Mouse (Mus musculus) splenic B cell, adult 2 months (primary cell): ENCODE data around the gene 4933402J07Rik.

ENCODE experiments used
- DNase-seq: peaks from one replicate; pipeline ENCODE4 v3.0.0-alpha.2; 2011; ENCODE audit warnings: low read depth, low spot score
- H3K27me3 ChIP-seq: 2 replicates; pipeline ENCODE4 v1.6.1; 2012; ENCODE audit warnings: mild to moderate bottlenecking, low read length, moderate library complexity, mixed read lengths; ENCODE audit not compliant: control insufficient read depth, poor library complexity, insufficient read depth, severe bottlenecking
- H3K36me3 ChIP-seq: 2 replicates; pipeline ENCODE4 v1.6.1; 2012; ENCODE audit warnings: mild to moderate bottlenecking, low read length, moderate library complexity, mixed read lengths; ENCODE audit not compliant: control insufficient read depth, poor library complexity, insufficient read depth, severe bottlenecking

Gene 4933402J07Rik

GRCm38 (mm10) chr8:87594272-87594671 lies 30.6 kb downstream of the 4933402J07Rik start:
- H3K27me3 ChIP-seq: no peaks in the 10 kb centered on the region
- no peaks in the 10 kb centered on the region for H3K36me3 ChIP-seq
- DNase-seq: peak; percentile 67

- no peak for DNase-seq
- H3K36me3 ChIP-seq: no peaks in the 10 kb centered on the region
- H3K27me3 ChIP-seq: no peaks in the 10 kb centered on the region
These were observed 39.1 kb downstream of the 4933402J07Rik start for GRCm38 (mm10) chr8:87602731-87603130.

- Histone ChIP-seq H3K36me3 (no peaks in the 10 kb centered on the region), H3K27me3 (no peaks in the 10 kb centered on the region)
- DNase-seq: no peak
These were observed 45.5 kb downstream of the 4933402J07Rik start for GRCm38 (mm10) chr8:87609110-87609509.

GRCm38 (mm10) chr8:87609651-87610192 lies 46.1 kb downstream of the 4933402J07Rik start:
- no peaks in the 10 kb centered on the region for H3K27me3 ChIP-seq
- DNase-seq: no peak
- H3K36me3 ChIP-seq: no peaks in the 10 kb centered on the region

GRCm38 (mm10) chr8:87613701-87614100 lies 50.0 kb downstream of the 4933402J07Rik start:
- Histone ChIP-seq H3K27me3 (no peaks in the 10 kb centered on the region), H3K36me3 (no peaks in the 10 kb centered on the region)
- DNase-seq: peak; percentile 1

- no peak for DNase-seq
These were observed 55.5 kb downstream of the 4933402J07Rik start for GRCm38 (mm10) chr8:87619118-87619517.

GRCm38 (mm10) chr8:87619529-87619928 lies 55.9 kb downstream of the 4933402J07Rik start:
- Histone ChIP-seq H3K27me3 (no peaks in the 10 kb centered on the region), H3K36me3 (no peaks in the 10 kb centered on the region)
- DNase-seq: no peak

More at GRCm38 (mm10) chr8:87619118-87619517, 55.5 kb downstream of the 4933402J07Rik start:
- Histone ChIP-seq H3K27me3 (no peaks in the 10 kb centered on the region), H3K36me3 (no peaks in the 10 kb centered on the region)

- Histone ChIP-seq H3K27me3 (no peaks in the 10 kb centered on the region), H3K36me3 (no peaks in the 10 kb centered on the region)
- DNase-seq: no peak
These were observed 56.6 kb downstream of the 4933402J07Rik start for GRCm38 (mm10) chr8:87620225-87620624.

- H3K27me3 ChIP-seq: no peaks in the 10 kb centered on the region
These were observed 57.5 kb downstream of the 4933402J07Rik start for GRCm38 (mm10) chr8:87621181-87621580.

GRCm38 (mm10) chr8:87629656-87630055 lies 66.0 kb downstream of the 4933402J07Rik start:
- no peaks in the 10 kb centered on the region for H3K27me3 ChIP-seq
- no peaks in the 10 kb centered on the region for H3K36me3 ChIP-seq
- DNase-seq: no peak

More at GRCm38 (mm10) chr8:87621181-87621580, 57.5 kb downstream of the 4933402J07Rik start:
- DNase-seq: no peak
- H3K36me3 ChIP-seq: no peaks in the 10 kb centered on the region

- no peaks in the 10 kb centered on the region for H3K27me3 ChIP-seq
- no peak for DNase-seq
- H3K36me3 ChIP-seq: no peaks in the 10 kb centered on the region
These were observed 68.1 kb downstream of the 4933402J07Rik start for GRCm38 (mm10) chr8:87631776-87632175.

- Histone ChIP-seq H3K27me3 (no peaks in the 10 kb centered on the region), H3K36me3 (no peaks in the 10 kb centered on the region; the same call in 1 of the 2 replicates)
- DNase-seq: no peak
These were observed 72.6 kb downstream of the 4933402J07Rik start for GRCm38 (mm10) chr8:87636226-87636742.
